Mouse (Mus musculus) layer of hippocampus, adult 18-20 months (tissue): ENCODE results near the gene Ugdh. TPM values are rescaled to one million over a fixed set of nuclear protein-coding genes. Genes with fewer than 3 reads are reported as not detected.
"Not testable (repeated sequence)": the region's sequence is repeated elsewhere in the genome, so short reads cannot be mapped to it uniquely, and the experiment has no call there.

Experiments used
- DNase-seq, 2 experiments: peaks; one replicate each; pipeline ENCODE4 v3.0.0; 2022; ENCODE audit warnings: low spot score in 2 of 2
- long read RNA-seq: library from polyadenylated mRNA; stranded (forward); transcript quantifications from one replicate; pipeline ENCODE4 v2.0.0, GENCODE M21; 2021
- total RNA-seq, 2 experiments: library from RNA; stranded (reverse); gene quantifications; 2 replicates each; pipeline ENCODE4 v1.2.3; 2021

Gene Ugdh
- 10 to 100 TPM; 30.1 to 33.5 TPM for total RNA-seq
- long read RNA-seq, transcript Ugdh-201 (12 exons, 2,550 nt) = major isoform, 32 of 39 reads
- long read RNA-seq, partial matches to known transcripts = 2 of 39 reads
- long read RNA-seq, other reads (novel, unspliced or antisense) = 5 of 39 reads

GRCm38 (mm10) chr5:65435806-65436561 is at the start of gene Ugdh:
Ugdh (minus strand) TSS chr5:65435949.
- peak; percentile 94 to 98 for DNase-seq

GRCm38 (mm10) chr5:65482996-65483395 is 47.2 kb upstream of the Ugdh start:
- no peak for DNase-seq

- DNase-seq = no peak
Observed at GRCm38 (mm10) chr5:65480511-65480910, 44.8 kb upstream of the Ugdh start.

GRCm38 (mm10) chr5:65479681-65480445 is 44.1 kb upstream of the Ugdh start:
- no peak for DNase-seq

- DNase-seq = no peak
Observed at GRCm38 (mm10) chr5:65478224-65478623, 42.5 kb upstream of the Ugdh start.

GRCm38 (mm10) chr5:65476739-65477138 is 41.0 kb upstream of the Ugdh start:
- DNase-seq = not testable (repeated sequence)

GRCm38 (mm10) chr5:65475806-65476205 is 40.1 kb upstream of the Ugdh start:
- no peak for DNase-seq

GRCm38 (mm10) chr5:65469766-65470165 is 34.0 kb upstream of the Ugdh start:
- DNase-seq = peak; percentile 36 to 59

GRCm38 (mm10) chr5:65466911-65467310 is 31.2 kb upstream of the Ugdh start:
- no peak for DNase-seq

GRCm38 (mm10) chr5:65460361-65460760 is 24.6 kb upstream of the Ugdh start:
- DNase-seq = no peak

GRCm38 (mm10) chr5:65459454-65459853 is 23.7 kb upstream of the Ugdh start:
- no peak for DNase-seq

- DNase-seq = no peak
Observed at GRCm38 (mm10) chr5:65457846-65458245, 22.1 kb upstream of the Ugdh start.

GRCm38 (mm10) chr5:65457086-65457827 is 21.5 kb upstream of the Ugdh start:
- DNase-seq = no peak

GRCm38 (mm10) chr5:65454771-65455170 is 19.0 kb upstream of the Ugdh start:
- no peak for DNase-seq

- no peak for DNase-seq
Observed at GRCm38 (mm10) chr5:65448941-65449340, 13.2 kb upstream of the Ugdh start.

GRCm38 (mm10) chr5:65447826-65448225 is 12.1 kb upstream of the Ugdh start:
- no peak for DNase-seq

GRCm38 (mm10) chr5:65446756-65447155 is 11.0 kb upstream of the Ugdh start:
- DNase-seq = no peak

- no peak for DNase-seq
Observed at GRCm38 (mm10) chr5:65444981-65445380, 9.2 kb upstream of the Ugdh start.

GRCm38 (mm10) chr5:65438041-65438440 is 2.3 kb upstream of the Ugdh start:
- DNase-seq = no peak

- no peak for DNase-seq
Observed at GRCm38 (mm10) chr5:65435363-65435805, 365 bp downstream of the Ugdh start.
